Mouse (Mus musculus): ENCODE results near the gene Megf9. TPM values are rescaled to one million over a fixed set of nuclear protein-coding genes. Genes with fewer than 3 reads are reported as not detected.

Megf9 gene
- polyA plus RNA-seq, 1 experiment: 1.7 TPM

DNA sequence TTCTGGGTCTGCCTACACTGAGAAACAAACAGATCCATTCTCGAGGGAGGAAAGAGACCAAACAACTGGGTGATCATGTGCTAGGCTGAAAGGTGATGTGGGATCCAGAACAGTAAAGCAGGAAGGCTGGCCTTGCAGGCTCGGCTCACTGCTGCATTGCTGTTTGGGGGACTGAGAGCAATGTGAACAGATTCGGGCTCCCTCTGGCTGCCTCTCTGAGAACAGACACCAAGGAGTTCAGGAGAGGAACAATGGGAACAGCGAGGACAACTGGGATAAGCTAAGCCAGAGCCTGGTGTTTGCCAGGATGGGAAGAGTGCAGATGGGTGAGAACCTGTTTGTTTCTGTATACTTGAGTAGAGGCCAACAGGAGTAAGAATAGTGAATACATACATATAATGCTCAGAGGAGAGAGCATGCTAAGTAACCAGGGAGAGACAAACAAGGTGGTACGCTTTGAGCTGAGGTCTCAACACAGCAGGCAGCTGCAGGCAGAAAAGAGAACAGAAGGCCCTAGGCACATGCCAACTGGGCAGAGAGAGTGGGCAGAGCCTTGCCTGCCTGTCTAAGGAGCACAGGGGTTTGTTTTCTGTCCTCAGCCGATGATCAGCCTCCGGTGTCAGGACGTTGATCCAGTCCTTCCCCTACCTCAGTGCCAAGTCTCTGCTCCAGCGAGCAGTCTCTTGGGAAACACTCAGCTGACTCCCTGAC is 132.5 kb downstream of the Megf9 start:
- no peak overlapping the region for H3K4me3 ChIP-seq (ENCODE audit: insufficient read depth, poor library complexity, severe bottlenecking)
- peaks cover 29% of the 10 kb centered on the region for H3K79me2 ChIP-seq (ENCODE audit: control insufficient read depth, insufficient read depth)
- H3K36me3 ChIP-seq (ENCODE audit: control insufficient read depth, insufficient read depth): peaks cover 42% of the 10 kb centered on the region
- H3ac ChIP-seq (ENCODE audit: control insufficient read depth, insufficient read length, low read depth): no peak overlapping the region
- H3K27me3 ChIP-seq (ENCODE audit: control insufficient read depth, insufficient read depth, insufficient read length): no peaks in the 10 kb centered on the region
- peaks cover 13% of the 10 kb centered on the region for H3K79me3 ChIP-seq (ENCODE audit: low read depth)
- TF ChIP-seq MYOD1 (IDR thresholded peaks at IDR 0.05; ENCODE audit: control insufficient read depth, insufficient read length, low read depth): no peak
- no peak for TF ChIP-seq MYOG (IDR thresholded peaks at IDR 0.05; ENCODE audit: control insufficient read depth, extremely low read depth, insufficient read length)
- TF ChIP-seq USF1 (IDR thresholded peaks at IDR 0.05; ENCODE audit: low read depth): no peak
- no peak for TF ChIP-seq FOSL1 (IDR thresholded peaks at IDR 0.05; ENCODE audit: insufficient read depth, low read length, poor library complexity, severe bottlenecking)
- TF ChIP-seq CEBPB (IDR thresholded peaks at IDR 0.05; ENCODE audit: low read depth): no peak
- no peak for TF ChIP-seq CTCF (IDR thresholded peaks at IDR 0.05; ENCODE audit: control insufficient read depth, insufficient read depth, insufficient read length)
- TF ChIP-seq MAX (IDR thresholded peaks at IDR 0.05): no peak

- H3K79me2 ChIP-seq (ENCODE audit: control insufficient read depth, insufficient read depth): peaks cover 15% of the 10 kb centered on the region
- TF ChIP-seq CEBPB (IDR thresholded peaks at IDR 0.05; ENCODE audit: low read depth) (no peak), MYOG (IDR thresholded peaks at IDR 0.05; ENCODE audit: control insufficient read depth, extremely low read depth, insufficient read length) (no peak), USF1 (IDR thresholded peaks at IDR 0.05; ENCODE audit: low read depth) (no peak), CTCF (IDR thresholded peaks at IDR 0.05; ENCODE audit: control insufficient read depth, insufficient read depth, insufficient read length) (no peak), FOSL1 (IDR thresholded peaks at IDR 0.05; ENCODE audit: insufficient read depth, low read length, poor library complexity, severe bottlenecking) (no peak), MYOD1 (IDR thresholded peaks at IDR 0.05; ENCODE audit: control insufficient read depth, insufficient read length, low read depth) (no peak), MAX (IDR thresholded peaks at IDR 0.05) (no peak)
- H3K36me3 ChIP-seq (ENCODE audit: control insufficient read depth, insufficient read depth): peaks cover 38% of the 10 kb centered on the region
- peaks cover 3% of the 10 kb centered on the region for H3K79me3 ChIP-seq (ENCODE audit: low read depth)
- H3ac ChIP-seq (ENCODE audit: control insufficient read depth, insufficient read length, low read depth): no peak overlapping the region
- no peaks in the 10 kb centered on the region for H3K27me3 ChIP-seq (ENCODE audit: control insufficient read depth, insufficient read depth, insufficient read length)
- no peak overlapping the region for H3K4me3 ChIP-seq (ENCODE audit: insufficient read depth, poor library complexity, severe bottlenecking)
Measured at GRCm38 (mm10) chr4:70399476-70399875, 135.3 kb downstream of the Megf9 start.

GRCm38 (mm10) chr4:70399074-70399473 is 135.7 kb downstream of the Megf9 start:
- H3K36me3 ChIP-seq (ENCODE audit: control insufficient read depth, insufficient read depth): peaks cover 38% of the 10 kb centered on the region
- H3K79me3 ChIP-seq (ENCODE audit: low read depth): peaks cover 2% of the 10 kb centered on the region
- no peak overlapping the region for H3ac ChIP-seq (ENCODE audit: control insufficient read depth, insufficient read length, low read depth)
- peaks cover 14% of the 10 kb centered on the region for H3K79me2 ChIP-seq (ENCODE audit: control insufficient read depth, insufficient read depth)
- TF ChIP-seq MAX (IDR thresholded peaks at IDR 0.05) (no peak), CTCF (IDR thresholded peaks at IDR 0.05; ENCODE audit: control insufficient read depth, insufficient read depth, insufficient read length) (no peak), FOSL1 (IDR thresholded peaks at IDR 0.05; ENCODE audit: insufficient read depth, low read length, poor library complexity, severe bottlenecking) (no peak), CEBPB (IDR thresholded peaks at IDR 0.05; ENCODE audit: low read depth) (no peak), MYOD1 (IDR thresholded peaks at IDR 0.05; ENCODE audit: control insufficient read depth, insufficient read length, low read depth) (no peak), USF1 (IDR thresholded peaks at IDR 0.05; ENCODE audit: low read depth) (no peak), MYOG (IDR thresholded peaks at IDR 0.05; ENCODE audit: control insufficient read depth, extremely low read depth, insufficient read length) (no peak)
- H3K27me3 ChIP-seq (ENCODE audit: control insufficient read depth, insufficient read depth, insufficient read length): no peaks in the 10 kb centered on the region
- H3K4me3 ChIP-seq (ENCODE audit: insufficient read depth, poor library complexity, severe bottlenecking): no peak overlapping the region

DNA sequence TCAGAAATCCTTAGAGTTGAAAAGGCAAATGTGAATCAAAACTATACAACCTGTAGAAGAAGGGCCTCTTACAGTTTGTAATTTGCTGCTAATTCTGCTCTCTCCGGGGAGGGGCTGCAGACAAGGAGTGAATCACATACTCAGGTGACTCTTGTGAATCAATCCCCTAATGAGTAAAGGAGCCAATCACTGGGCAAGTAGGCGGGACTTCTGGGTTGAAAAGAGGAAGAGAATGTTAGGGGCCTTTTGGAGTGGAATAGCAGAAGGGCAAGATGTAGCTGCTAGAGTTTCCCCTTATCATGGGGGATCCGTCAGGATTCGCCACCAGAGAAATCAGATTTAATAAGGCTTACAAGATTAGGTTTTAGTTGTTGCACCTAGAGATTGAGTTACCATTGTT is 136.7 kb downstream of the Megf9 start:
- H3ac ChIP-seq (ENCODE audit: control insufficient read depth, insufficient read length, low read depth): no peak overlapping the region
- H3K79me3 ChIP-seq (ENCODE audit: low read depth): peaks cover 2% of the 10 kb centered on the region
- TF ChIP-seq CEBPB (IDR thresholded peaks at IDR 0.05; ENCODE audit: low read depth) (no peak), MYOD1 (IDR thresholded peaks at IDR 0.05; ENCODE audit: control insufficient read depth, insufficient read length, low read depth) (no peak), FOSL1 (IDR thresholded peaks at IDR 0.05; ENCODE audit: insufficient read depth, low read length, poor library complexity, severe bottlenecking) (no peak), MYOG (IDR thresholded peaks at IDR 0.05; ENCODE audit: control insufficient read depth, extremely low read depth, insufficient read length) (no peak), USF1 (IDR thresholded peaks at IDR 0.05; ENCODE audit: low read depth) (no peak), CTCF (IDR thresholded peaks at IDR 0.05; ENCODE audit: control insufficient read depth, insufficient read depth, insufficient read length) (no peak), MAX (IDR thresholded peaks at IDR 0.05) (no peak)

GRCm38 (mm10) chr4:70396701-70397100 is 138.1 kb downstream of the Megf9 start:
- H3K4me3 ChIP-seq (ENCODE audit: insufficient read depth, poor library complexity, severe bottlenecking): no peak overlapping the region
- no peak overlapping the region for H3ac ChIP-seq (ENCODE audit: control insufficient read depth, insufficient read length, low read depth)
- H3K79me2 ChIP-seq (ENCODE audit: control insufficient read depth, insufficient read depth): peaks cover 25% of the 10 kb centered on the region
- TF ChIP-seq USF1 (IDR thresholded peaks at IDR 0.05; ENCODE audit: low read depth) (no peak), MAX (IDR thresholded peaks at IDR 0.05) (no peak), MYOD1 (IDR thresholded peaks at IDR 0.05; ENCODE audit: control insufficient read depth, insufficient read length, low read depth) (no peak), MYOG (IDR thresholded peaks at IDR 0.05; ENCODE audit: control insufficient read depth, extremely low read depth, insufficient read length) (no peak), CTCF (IDR thresholded peaks at IDR 0.05; ENCODE audit: control insufficient read depth, insufficient read depth, insufficient read length) (no peak), FOSL1 (IDR thresholded peaks at IDR 0.05; ENCODE audit: insufficient read depth, low read length, poor library complexity, severe bottlenecking) (no peak), CEBPB (IDR thresholded peaks at IDR 0.05; ENCODE audit: low read depth) (no peak)
- peaks cover 6% of the 10 kb centered on the region for H3K79me3 ChIP-seq (ENCODE audit: low read depth)
- no peaks in the 10 kb centered on the region for H3K27me3 ChIP-seq (ENCODE audit: control insufficient read depth, insufficient read depth, insufficient read length)
- peaks cover 31% of the 10 kb centered on the region for H3K36me3 ChIP-seq (ENCODE audit: control insufficient read depth, insufficient read depth)

More for the DNA sequence above, 136.7 kb downstream of the Megf9 start:
- Histone ChIP-seq H3K27me3 (ENCODE audit: control insufficient read depth, insufficient read depth, insufficient read length) (no peaks in the 10 kb centered on the region), H3K4me3 (ENCODE audit: insufficient read depth, poor library complexity, severe bottlenecking) (no peak overlapping the region), H3K36me3 (ENCODE audit: control insufficient read depth, insufficient read depth) (peaks cover 34% of the 10 kb centered on the region), H3K79me2 (ENCODE audit: control insufficient read depth, insufficient read depth) (peaks cover 14% of the 10 kb centered on the region)

Measured in C2C12 (cell line).